Mouse (Mus musculus) midbrain, embryonic 15.5 days (tissue): ENCODE data around the gene A730015C16Rik. TPM values are rescaled to one million over a fixed set of nuclear protein-coding genes. Genes with fewer than 3 reads are reported as not detected.
A peak's percentile ranks its signal among the peaks of the same experiment; 100 is the strongest.

Experiments
- ATAC-seq: fragments of 200-750 bp; cut with Nextera tagmentation; replicated peaks from 2 replicates; pipeline ENCODE4 v1.8.0; 2017; ENCODE audit warnings: moderate TSS enrichment
- H3K27ac ChIP-seq: fragments of 300-500 bp; sonication (generic); 2 replicates; pipeline ENCODE4 v1.5.1; 2015; ENCODE audit warnings: mild to moderate bottlenecking, inconsistent platforms
- H3K27me3 ChIP-seq: fragments of 300-500 bp; sonication (generic); replicated peaks from 2 replicates; pipeline ENCODE4 v1.6.1; 2015; ENCODE audit warnings: inconsistent platforms
- H3K36me3 ChIP-seq: fragments of 300-500 bp; sonication (generic); replicated peaks from 2 replicates; pipeline ENCODE4 v1.6.1; 2015; ENCODE audit warnings: inconsistent platforms
- H3K4me1 ChIP-seq: fragments of 300-500 bp; sonication (generic); 2 replicates; pipeline ENCODE4 v1.6.1; 2015; ENCODE audit warnings: inconsistent platforms
- H3K4me2 ChIP-seq: fragments of 300-500 bp; sonication (generic); 2 replicates; pipeline ENCODE4 v1.6.1; 2015; ENCODE audit warnings: inconsistent platforms, mild to moderate bottlenecking, moderate library complexity
- H3K4me3 ChIP-seq: fragments of 300-500 bp; sonication (generic); 2 replicates; pipeline ENCODE4 v1.5.1; 2015; ENCODE audit warnings: mild to moderate bottlenecking, inconsistent platforms
- H3K9ac ChIP-seq: fragments of 300-500 bp; sonication (generic); 2 replicates; pipeline ENCODE4 v1.6.1; 2015; ENCODE audit warnings: mild to moderate bottlenecking, inconsistent platforms
- H3K9me3 ChIP-seq: fragments of 300-500 bp; sonication (generic); 2 replicates; pipeline ENCODE4 v1.6.1; 2016; ENCODE audit warnings: inconsistent platforms
- WGBS: fragments of 180-500 bp; shearing (Covaris S2); methylation state at CpG from one replicate; pipeline ENCODE4 v1.1.7; 2015; ENCODE audit warnings: mixed read lengths; 5-methylcytosine and 5-hydroxymethylcytosine counted together
- polyA plus RNA-seq: library from polyadenylated mRNA; unstranded; fragments of >200 nt; fragmentation: Nextera tagmentation; extraction: Ambion mirVana; gene quantifications from 2 replicates; pipeline ENCODE4 v1.2.1, GENCODE M21; 2015

The A730015C16Rik gene
- polyA plus RNA-seq: 1.3 and 1.9 TPM in 2 replicates

DNA sequence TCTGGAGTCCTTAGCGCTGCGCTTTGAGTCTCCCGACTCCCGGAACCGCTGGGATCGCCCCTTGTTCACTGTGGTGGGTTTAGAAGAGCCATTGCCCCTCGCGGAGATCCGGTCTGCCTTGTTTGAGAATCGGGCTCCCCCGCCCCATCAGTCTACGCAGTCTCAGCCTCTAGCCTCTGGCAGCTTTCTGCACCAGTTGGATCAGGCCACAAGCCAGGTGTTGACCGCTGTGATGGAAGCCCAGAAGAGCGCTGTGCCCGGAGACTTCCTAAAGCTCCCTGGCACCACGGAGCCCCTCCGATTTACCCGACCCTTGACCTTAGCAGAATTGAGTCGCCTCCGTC, at the start of gene A730015C16Rik:
TSS of gene A730015C16Rik (minus strand) at position 115 of the 344 bp plus-strand sequence.
- Histone ChIP-seq H3K4me1 (peaks cover 27% of the 10 kb centered on the region), H3K27ac (peak within 1 kb of the TSS; percentile 86), H3K9ac (peak within 1 kb of the TSS; percentile 74), H3K36me3 (0 out of 2 replicates have a peak, but pooled peaks cover 4% of the 10 kb centered on the region), H3K27me3 (no peaks in the 10 kb centered on the region), H3K4me3 (peak within 1 kb of the TSS; percentile 79), H3K9me3 (no peaks in the 10 kb centered on the region), H3K4me2 (peak within 1 kb of the TSS; percentile 91)
- 10% methylated on average over 20 of the region's 20 CpGs for WGBS
- peak; percentile 21 for ATAC-seq

DNA sequence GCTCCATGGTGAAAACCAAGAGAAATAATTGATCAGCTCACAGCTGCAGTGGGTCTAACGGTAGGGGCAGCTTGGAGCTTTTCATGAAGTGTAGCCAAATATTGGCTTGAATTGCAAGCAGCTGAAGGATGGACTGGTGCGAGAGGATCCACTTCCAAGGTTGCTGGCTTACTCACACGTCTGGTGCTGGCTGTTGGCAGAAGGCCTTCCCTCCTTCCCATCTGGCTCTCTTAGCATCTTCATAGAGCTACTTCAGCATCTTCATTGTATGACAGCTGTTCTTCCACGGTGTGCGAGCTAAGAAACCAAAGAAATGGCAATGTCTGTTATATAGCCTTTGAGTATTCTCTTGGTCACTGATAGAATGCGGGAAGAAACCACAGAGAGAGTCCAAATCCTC, 42.5 kb upstream of the A730015C16Rik start:
- 84% methylated on average over 6 of the region's 6 CpGs for WGBS
- ATAC-seq: no peak

DNA sequence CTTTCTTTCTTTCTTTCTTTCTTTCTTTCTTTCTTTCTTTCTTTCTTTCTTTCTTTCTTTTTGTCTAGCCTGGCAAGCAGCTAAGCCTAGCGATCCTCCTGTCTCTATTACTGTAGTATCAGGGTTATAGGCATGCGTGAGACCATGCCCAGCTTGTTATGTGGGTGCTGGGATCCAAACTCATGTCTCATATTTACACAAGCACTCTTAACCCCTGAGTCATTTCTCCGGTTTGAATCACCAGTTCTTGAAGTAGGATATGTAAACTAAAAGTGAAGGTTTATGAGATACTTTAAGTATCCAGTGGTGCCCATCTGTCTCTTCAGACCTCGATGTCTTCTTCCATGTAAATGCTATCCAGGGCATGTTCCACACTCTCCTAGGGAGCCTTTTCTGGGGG, 39.0 kb upstream of the A730015C16Rik start:
- H3K9ac ChIP-seq: no peak overlapping the region
- H3K27me3 ChIP-seq: no peaks in the 10 kb centered on the region
- no peak overlapping the region for H3K4me2 ChIP-seq
- no peaks in the 10 kb centered on the region for H3K9me3 ChIP-seq
- 84% methylated on average over 4 of the region's 4 CpGs for WGBS
- no peaks in the 10 kb centered on the region for H3K4me1 ChIP-seq
- H3K27ac ChIP-seq: no peak overlapping the region
- no peaks in the 10 kb centered on the region for H3K36me3 ChIP-seq
- ATAC-seq: no peak
- H3K4me3 ChIP-seq: no peak overlapping the region

More for the DNA sequence above, 42.5 kb upstream of the A730015C16Rik start:
- Histone ChIP-seq H3K36me3 (no peaks in the 10 kb centered on the region), H3K4me3 (no peak overlapping the region), H3K4me2 (no peak overlapping the region), H3K4me1 (no peaks in the 10 kb centered on the region), H3K9me3 (no peaks in the 10 kb centered on the region), H3K9ac (no peak overlapping the region), H3K27me3 (no peaks in the 10 kb centered on the region), H3K27ac (no peak overlapping the region)

DNA sequence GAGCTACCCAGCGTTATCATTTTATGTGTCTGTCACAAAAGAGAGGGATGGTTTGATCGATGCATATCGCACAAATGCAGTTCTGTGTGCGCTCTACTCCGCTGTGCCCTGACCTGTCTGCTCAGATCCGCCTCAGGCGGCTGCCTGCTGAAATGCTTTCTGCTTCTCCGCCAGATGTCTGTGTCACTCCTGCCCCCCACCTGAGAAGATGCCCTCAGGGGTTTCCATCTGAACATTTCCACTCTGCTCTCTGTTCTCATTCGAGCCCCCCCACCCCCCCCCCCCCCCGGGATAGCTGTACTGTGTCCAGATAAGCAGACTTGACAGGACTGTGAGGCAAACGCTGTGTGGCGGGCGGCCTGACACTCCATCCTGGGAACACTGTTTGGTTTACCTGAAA, 35.4 kb upstream of the A730015C16Rik start:
- H3K9ac ChIP-seq: no peak overlapping the region
- ATAC-seq: no peak; the same call in 1 of the 2 replicates
- no peak overlapping the region for H3K27ac ChIP-seq
- WGBS: 52% methylated on average over 13 of the region's 13 CpGs
- peaks cover 6% of the 10 kb centered on the region; the same call in 1 of the 2 replicates for H3K4me1 ChIP-seq
- no peak overlapping the region; the same call in 1 of the 2 replicates for H3K4me2 ChIP-seq
- H3K4me3 ChIP-seq: no peak overlapping the region
- no peaks in the 10 kb centered on the region for H3K9me3 ChIP-seq
- no peaks in the 10 kb centered on the region for H3K36me3 ChIP-seq
- no peaks in the 10 kb centered on the region for H3K27me3 ChIP-seq

DNA sequence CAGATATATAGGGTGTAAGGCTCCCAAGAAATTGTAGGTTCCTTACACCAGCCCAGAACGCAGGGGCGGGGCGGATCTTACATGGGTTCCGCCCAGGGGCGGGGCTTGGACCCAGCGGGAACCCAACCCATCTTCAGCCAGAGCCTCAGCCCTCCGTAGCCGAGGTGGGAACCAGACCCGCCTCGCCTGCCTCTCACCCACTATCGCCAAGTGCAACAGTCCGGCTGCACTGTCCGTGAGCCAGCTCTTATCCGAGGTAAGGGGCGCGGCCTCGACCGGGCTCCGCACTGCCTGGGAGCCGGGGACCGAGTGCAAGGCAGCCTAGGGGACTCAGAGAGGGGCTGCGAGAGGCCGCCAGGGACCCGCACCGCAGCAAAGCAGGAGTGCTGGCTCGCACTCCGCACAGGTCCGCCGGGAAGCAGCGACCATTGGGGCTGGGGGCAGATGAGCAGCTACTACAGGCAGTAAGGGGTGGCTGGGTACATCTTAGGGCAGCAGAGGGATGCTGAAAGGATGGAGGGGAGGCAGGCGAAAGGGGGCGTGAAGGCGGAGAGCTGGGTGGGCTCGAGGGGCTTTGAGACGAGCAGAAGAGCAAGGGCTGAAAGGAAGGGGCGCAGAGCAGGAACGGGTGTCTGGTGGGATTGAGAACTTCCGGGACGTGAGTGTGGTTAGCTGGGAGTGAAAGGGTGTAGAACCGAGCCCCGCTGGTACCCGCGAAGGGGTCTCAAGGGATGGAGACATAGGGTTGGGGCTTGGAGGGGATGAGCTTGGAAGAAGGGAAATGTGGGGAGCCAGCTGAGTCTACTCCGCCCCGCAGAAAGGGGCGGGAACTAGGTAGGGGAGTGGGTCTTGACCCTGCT, 30.8 kb upstream of the A730015C16Rik start, which contains the start of gene Rab3b:
TSS of gene Rab3b (plus strand) at position 101 of the 860 bp plus-strand sequence.
- Histone ChIP-seq H3K27ac (peak within 1 kb of the TSS; percentile 66), H3K4me3 (peak within 1 kb of the TSS; percentile 66), H3K4me1 (peaks cover 10% of the 10 kb centered on the region; the same call in 1 of the 2 replicates), H3K27me3 (no peaks in the 10 kb centered on the region), H3K4me2 (peak within 1 kb of the TSS; percentile 83), H3K9me3 (no peaks in the 10 kb centered on the region), H3K9ac (peak within 1 kb of the TSS; percentile 68), H3K36me3 (no peaks in the 10 kb centered on the region)
- WGBS: under 1% methylated on average over 46 of the region's 46 CpGs
- ATAC-seq: peak; percentile 95

DNA sequence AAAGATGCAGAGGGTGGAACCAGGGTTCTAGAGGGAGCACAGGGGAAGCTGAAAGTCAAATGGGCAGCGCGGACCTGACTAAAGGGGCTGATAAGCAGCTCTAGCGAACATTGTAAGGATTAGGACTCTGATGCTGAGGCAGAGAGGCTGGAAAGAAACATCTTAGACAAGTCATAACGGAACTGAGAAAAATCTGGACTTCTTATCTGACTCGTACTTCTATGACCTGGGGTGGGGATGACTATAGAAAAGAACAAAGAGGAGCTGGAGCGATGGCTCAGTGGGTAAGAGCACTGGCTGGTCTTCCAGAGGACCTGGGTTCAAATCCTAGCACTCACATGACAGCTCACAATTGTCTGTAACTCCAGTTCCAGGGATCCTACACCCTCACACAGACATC, 29.5 kb upstream of the A730015C16Rik start:
- Histone ChIP-seq H3K36me3 (no peaks in the 10 kb centered on the region), H3K4me2 (no peak overlapping the region), H3K4me3 (no peak overlapping the region), H3K9me3 (no peaks in the 10 kb centered on the region), H3K9ac (no peak overlapping the region), H3K27ac (no peak overlapping the region), H3K4me1 (peaks cover 10% of the 10 kb centered on the region; the same call in 1 of the 2 replicates), H3K27me3 (no peaks in the 10 kb centered on the region)
- no peak for ATAC-seq
- WGBS: 83% methylated on average over 6 of the region's 6 CpGs

DNA sequence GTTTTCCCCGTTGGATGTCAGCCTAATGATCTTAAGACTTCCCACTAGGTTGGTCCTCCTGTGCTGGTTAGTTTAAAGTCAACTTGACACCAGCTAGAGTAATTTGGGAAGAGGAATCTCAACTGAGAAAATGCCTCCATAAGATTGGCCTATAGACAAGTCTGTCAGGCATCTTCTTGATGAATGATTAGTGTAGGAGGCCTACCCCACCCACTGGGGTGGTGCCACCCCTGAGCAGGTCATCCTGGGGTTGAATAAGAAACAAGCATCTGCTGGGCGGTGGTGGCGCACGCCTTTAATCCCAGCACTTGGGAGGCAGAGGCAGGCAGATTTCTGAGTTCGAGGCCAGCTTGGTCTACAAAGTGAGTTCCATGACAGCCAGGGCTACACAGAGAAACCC, 25.3 kb upstream of the A730015C16Rik start:
- 89% methylated on average over 5 of the region's 5 CpGs for WGBS
- no peak for ATAC-seq
- no peak overlapping the region for H3K4me3 ChIP-seq

DNA sequence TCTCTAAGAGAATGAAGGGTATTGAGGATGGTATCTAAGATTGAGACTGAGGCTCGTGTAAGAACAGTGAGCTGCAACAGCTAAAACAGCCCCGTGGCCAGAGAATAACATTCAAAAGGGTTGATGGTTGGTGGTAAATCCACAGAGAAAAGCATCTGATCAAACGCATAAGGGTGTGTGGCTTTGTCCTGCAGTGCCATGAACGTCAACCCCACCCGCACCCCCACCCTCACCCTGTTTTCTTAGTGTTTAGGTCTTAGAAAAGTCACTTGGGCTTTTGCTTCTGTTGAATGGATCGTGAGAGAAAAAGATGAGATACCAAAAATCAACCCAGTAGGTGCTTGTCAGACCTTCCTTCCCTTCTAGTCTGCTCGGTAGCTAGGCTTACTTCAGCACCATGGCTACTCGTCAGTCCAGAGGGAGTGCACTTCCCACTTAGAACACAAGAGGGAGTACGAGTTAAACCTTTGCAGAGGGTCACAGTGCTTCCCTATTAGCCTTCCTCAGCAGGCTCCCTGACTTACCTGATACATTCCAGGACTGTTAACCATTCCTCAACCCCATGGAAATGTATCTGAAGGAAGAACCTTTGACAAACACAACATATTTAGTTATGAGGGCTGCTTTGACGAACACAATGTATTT, 21.4 kb upstream of the A730015C16Rik start:
- Histone ChIP-seq H3K4me1 (no peaks in the 10 kb centered on the region), H3K9me3 (no peaks in the 10 kb centered on the region), H3K27me3 (no peaks in the 10 kb centered on the region), H3K4me2 (no peak overlapping the region), H3K4me3 (no peak overlapping the region), H3K36me3 (no peaks in the 10 kb centered on the region), H3K27ac (no peak overlapping the region), H3K9ac (no peak overlapping the region)
- ATAC-seq: peak; percentile 94
- 34% methylated on average over 10 of the region's 10 CpGs for WGBS

More for the DNA sequence above, 25.3 kb upstream of the A730015C16Rik start:
- Histone ChIP-seq H3K27me3 (no peaks in the 10 kb centered on the region), H3K27ac (no peak overlapping the region), H3K9ac (no peak overlapping the region), H3K36me3 (no peaks in the 10 kb centered on the region), H3K4me1 (peaks cover 3% of the 10 kb centered on the region; the same call in 1 of the 2 replicates), H3K9me3 (no peaks in the 10 kb centered on the region), H3K4me2 (no peak overlapping the region)

DNA sequence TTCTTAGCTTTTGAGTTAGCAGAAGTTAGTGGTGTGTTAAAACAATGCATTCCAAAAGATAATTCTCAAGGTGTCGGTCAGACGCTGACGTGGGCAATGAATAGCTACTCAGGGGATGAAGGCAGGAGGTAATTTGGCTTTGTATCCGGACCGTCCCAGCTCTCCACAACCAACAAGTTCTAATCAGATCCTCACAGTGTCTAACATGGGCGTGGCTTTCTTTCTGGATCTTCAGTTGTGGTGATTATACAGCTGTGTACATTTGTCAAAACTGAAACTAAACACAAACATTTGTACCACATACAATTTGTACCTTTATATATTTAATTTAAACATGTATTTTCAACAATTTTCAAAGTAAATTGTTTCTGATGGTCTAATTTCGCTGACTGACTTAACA, 18.4 kb upstream of the A730015C16Rik start:
- H3K4me3 ChIP-seq: no peak overlapping the region
- no peak overlapping the region for H3K4me2 ChIP-seq
- H3K9ac ChIP-seq: no peak overlapping the region
- no peaks in the 10 kb centered on the region for H3K27me3 ChIP-seq
- peaks cover 13% of the 10 kb centered on the region; the same call in 1 of the 2 replicates for H3K36me3 ChIP-seq
- 84% methylated on average over 7 of the region's 7 CpGs for WGBS
- no peak overlapping the region for H3K27ac ChIP-seq
- no peak for ATAC-seq
- no peaks in the 10 kb centered on the region for H3K9me3 ChIP-seq
- H3K4me1 ChIP-seq: no peaks in the 10 kb centered on the region

DNA sequence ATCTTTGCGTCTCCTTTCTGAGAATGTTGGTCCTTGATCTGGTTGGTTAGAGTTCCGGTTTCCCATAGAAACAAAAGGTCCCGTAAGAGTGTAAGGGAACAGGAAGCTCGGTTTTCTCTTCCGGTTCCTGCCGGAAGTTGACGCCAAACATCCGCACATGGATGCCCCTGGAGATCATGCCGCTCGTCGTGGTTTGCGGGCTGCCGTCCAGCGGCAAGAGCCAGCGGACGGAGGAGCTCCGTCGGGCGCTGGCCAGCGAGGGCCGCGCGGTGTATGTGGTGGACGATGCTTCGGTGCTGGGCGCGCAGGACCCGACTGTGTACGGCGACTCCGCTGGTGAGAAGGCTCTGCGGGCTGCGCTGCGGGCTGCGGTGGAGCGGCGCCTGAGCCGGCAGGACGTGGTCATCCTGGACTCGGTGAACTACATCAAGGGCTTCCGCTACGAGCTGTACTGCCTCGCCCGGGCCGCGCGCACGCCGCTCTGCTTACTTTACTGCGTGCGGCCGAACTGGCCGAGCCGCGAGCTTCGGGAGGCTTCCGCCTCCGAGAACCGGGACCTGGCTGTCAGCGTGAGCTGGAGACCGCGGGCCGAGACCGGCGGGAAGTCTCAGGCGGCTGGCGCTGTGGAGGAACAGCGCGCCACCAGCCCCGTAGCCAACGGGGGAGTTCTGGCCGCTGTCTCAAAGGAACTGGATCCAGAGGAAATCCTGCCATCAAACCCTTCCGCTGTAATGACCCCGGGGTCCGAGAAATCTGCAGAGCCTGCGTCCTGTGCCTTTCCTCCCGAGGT, 509 bp downstream of the A730015C16Rik start, which contains the start of gene Kti12:
TSS of gene Kti12 (plus strand) at position 71 of the 790 bp plus-strand sequence.
- peak; percentile 91 for ATAC-seq

DNA sequence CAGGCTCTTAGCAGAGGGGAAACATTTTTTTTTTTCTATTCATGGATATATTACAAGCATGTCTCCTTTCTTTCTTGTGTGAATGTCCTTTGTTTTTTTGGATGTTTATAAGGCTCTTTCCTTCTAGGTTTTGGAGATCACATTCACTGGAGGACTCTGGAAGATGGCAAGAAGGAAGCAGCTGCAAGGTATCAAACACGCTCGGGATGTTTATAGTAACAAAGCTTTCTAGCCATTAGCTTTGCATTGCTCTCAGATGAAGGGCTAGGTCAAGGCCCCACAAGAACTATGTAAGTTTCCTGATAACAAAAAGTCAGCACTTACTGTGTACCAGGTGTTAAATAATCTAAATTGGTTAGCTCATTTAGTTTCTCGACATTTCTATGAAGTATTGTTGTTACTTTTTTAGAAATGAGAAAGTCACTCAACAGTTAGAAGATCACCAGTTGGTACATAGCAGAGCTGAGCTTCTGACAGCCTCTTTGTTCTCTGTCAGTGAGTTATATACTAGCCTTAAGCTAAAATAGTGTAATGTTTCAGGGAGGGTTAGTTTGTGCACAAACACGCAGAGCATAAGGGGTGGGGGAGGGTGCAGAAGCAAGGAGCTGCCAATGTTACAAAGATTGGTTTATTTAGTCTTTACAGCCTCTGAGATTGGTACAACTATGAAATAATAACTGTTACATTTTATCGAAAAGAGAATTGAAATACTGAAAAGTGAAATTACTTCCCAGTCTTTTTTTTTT, 2.4 kb downstream of the A730015C16Rik start:
- Histone ChIP-seq H3K4me3 (no peak overlapping the region), H3K27ac (no peak overlapping the region), H3K27me3 (no peaks in the 10 kb centered on the region), H3K9ac (no peak overlapping the region), H3K9me3 (no peaks in the 10 kb centered on the region), H3K36me3 (no peaks in the 10 kb centered on the region), H3K4me1 (peaks cover 24% of the 10 kb centered on the region), H3K4me2 (no peak overlapping the region)
- no peak for ATAC-seq
- WGBS: 91% methylated on average over 5 of the region's 5 CpGs

More for the DNA sequence above, 509 bp downstream of the A730015C16Rik start, which contains the start of gene Kti12:
- 0 out of 2 replicates have a peak, but pooled peaks cover 4% of the 10 kb centered on the region for H3K36me3 ChIP-seq
- H3K4me3 ChIP-seq: peak within 1 kb of the TSS; percentile 79
- under 1% methylated on average over 77 of the region's 77 CpGs for WGBS
- peak within 1 kb of the TSS; percentile 74 for H3K9ac ChIP-seq
- H3K27me3 ChIP-seq: no peaks in the 10 kb centered on the region
- H3K4me1 ChIP-seq: peaks cover 27% of the 10 kb centered on the region
- H3K4me2 ChIP-seq: peak within 1 kb of the TSS; percentile 91
- no peaks in the 10 kb centered on the region for H3K9me3 ChIP-seq
- peak within 1 kb of the TSS; percentile 86 for H3K27ac ChIP-seq
